Mouse (Mus musculus): Measurements from ENCODE around the gene Sema3e. TPM values are rescaled to one million over a fixed set of nuclear protein-coding genes. Genes with fewer than 3 reads are reported as not detected.

Sema3e gene
- total RNA-seq, 1 experiment, result 24.6 TPM

DNA sequence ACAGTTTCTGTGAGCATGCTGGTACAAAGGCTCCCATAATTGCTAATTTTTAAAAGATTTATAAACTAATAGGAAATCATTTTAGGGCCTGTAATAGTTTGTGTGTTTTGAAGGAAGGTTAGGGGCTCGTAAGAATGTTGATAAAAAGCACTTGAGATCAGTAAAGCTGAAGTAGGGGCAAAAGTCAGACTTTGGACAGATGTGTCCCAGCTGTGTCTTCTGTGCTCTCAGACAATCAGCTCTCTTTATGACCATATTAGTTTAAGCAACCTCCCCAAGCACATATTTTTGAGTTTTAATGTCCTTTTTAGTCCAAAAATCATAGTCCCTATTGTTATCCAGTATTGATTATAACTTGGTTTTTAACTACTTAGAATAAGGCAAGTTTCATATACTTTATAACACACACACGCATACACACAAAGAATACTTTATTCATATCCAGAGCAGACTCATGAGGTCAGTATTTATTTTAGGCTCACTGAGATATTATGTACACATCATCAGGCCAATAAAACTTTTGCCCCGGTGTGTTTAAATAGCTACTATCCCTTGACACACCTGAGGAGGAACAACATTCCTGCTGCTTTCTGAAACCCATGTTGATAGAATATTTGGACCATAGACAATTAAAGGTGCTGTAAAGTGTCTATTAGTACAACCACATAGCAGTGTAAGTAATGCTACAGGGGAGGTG lies 173.4 kb downstream of the Sema3e start:
- H3K4me1 ChIP-seq (ENCODE audit: control insufficient read depth in 2 of 2, insufficient read depth in 2 of 2, low read length in 2 of 2, poor library complexity in 1 of 2), result no peaks in the 10 kb centered on the region
- no peak for DNase-seq (ENCODE audit: low read depth, low spot score)
- H3K4me3 ChIP-seq (ENCODE audit: insufficient read depth in 1 of 2, low read depth in 1 of 2, low read length in 2 of 2, poor library complexity in 1 of 2, severe bottlenecking in 1 of 2), result no peak overlapping the region
- no peak overlapping the region for H3K9ac ChIP-seq (ENCODE audit: insufficient read depth, low read depth, low read length, poor library complexity, severe bottlenecking)
- no peaks in the 10 kb centered on the region for H3K36me3 ChIP-seq (ENCODE audit: control insufficient read depth, insufficient read depth, low read length, poor library complexity, severe bottlenecking)
- H3K9me3 ChIP-seq (ENCODE audit: control insufficient read depth, insufficient read depth, low read depth, low read length), result no peaks in the 10 kb centered on the region
- H3K27ac ChIP-seq (ENCODE audit: insufficient read depth, low read depth, low read length, poor library complexity, severe bottlenecking), result no peak overlapping the region
- in situ Hi-C loops (cut with MboI; ENCODE audit: low sequenced_read_pairs in 2 of 2, unreplicated experiment in 2 of 2), result no loop called here
- TF ChIP-seq ZC3H11A (IDR thresholded peaks at IDR 0.05; ENCODE audit: borderline replicate concordance, low read depth, low read length) (no peak), HCFC1 (IDR thresholded peaks at IDR 0.05; ENCODE audit: borderline replicate concordance, insufficient read depth, low read length) (no peak), ZNF384 (IDR thresholded peaks at IDR 0.05; ENCODE audit: low read depth, low read length) (no peak), MAFK (IDR thresholded peaks at IDR 0.05; ENCODE audit: insufficient read depth, low read depth, low read length) (no peak), CHD2 (IDR thresholded peaks at IDR 0.05; ENCODE audit: low read depth, low read length) (no peak)

DNA sequence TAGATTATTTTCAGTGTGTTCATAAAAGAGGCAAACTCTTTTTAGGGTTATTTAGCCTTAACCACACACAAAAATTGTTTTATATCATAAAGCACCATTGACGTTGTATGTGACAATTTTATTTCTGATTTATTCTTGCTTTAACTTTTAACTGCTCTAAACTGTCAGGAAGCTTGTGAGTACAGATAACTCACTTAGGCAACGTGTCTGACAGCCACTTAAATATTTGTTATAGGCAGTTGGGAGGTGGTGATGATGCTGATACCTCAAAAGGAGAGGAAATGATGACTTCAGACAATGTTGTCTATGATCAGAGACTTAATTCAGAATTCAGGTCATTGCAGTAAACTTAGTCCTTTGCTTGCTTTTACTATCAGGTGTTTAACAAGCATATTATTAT lies 181.7 kb downstream of the Sema3e start:
- Histone ChIP-seq H3K9ac (ENCODE audit: insufficient read depth, low read depth, low read length, poor library complexity, severe bottlenecking) (no peak overlapping the region), H3K4me3 (ENCODE audit: insufficient read depth in 1 of 2, low read depth in 1 of 2, low read length in 2 of 2, poor library complexity in 1 of 2, severe bottlenecking in 1 of 2) (no peak overlapping the region), H3K27ac (ENCODE audit: insufficient read depth, low read depth, low read length, poor library complexity, severe bottlenecking) (no peak overlapping the region), H3K9me3 (ENCODE audit: control insufficient read depth, insufficient read depth, low read depth, low read length) (no peaks in the 10 kb centered on the region), H3K4me1 (ENCODE audit: control insufficient read depth in 2 of 2, insufficient read depth in 2 of 2, low read length in 2 of 2, poor library complexity in 1 of 2) (no peaks in the 10 kb centered on the region), H3K36me3 (ENCODE audit: control insufficient read depth, insufficient read depth, low read length, poor library complexity, severe bottlenecking) (no peaks in the 10 kb centered on the region)
- DNase-seq (ENCODE audit: low read depth, low spot score), result no peak
- TF ChIP-seq MAFK (IDR thresholded peaks at IDR 0.05; ENCODE audit: insufficient read depth, low read depth, low read length) (no peak), CHD2 (IDR thresholded peaks at IDR 0.05; ENCODE audit: low read depth, low read length) (no peak), ZNF384 (IDR thresholded peaks at IDR 0.05; ENCODE audit: low read depth, low read length) (no peak), ZC3H11A (IDR thresholded peaks at IDR 0.05; ENCODE audit: borderline replicate concordance, low read depth, low read length) (no peak), HCFC1 (IDR thresholded peaks at IDR 0.05; ENCODE audit: borderline replicate concordance, insufficient read depth, low read length) (no peak)
- in situ Hi-C loops (cut with MboI; ENCODE audit: low sequenced_read_pairs in 2 of 2, unreplicated experiment in 2 of 2), result no loop called here

DNA sequence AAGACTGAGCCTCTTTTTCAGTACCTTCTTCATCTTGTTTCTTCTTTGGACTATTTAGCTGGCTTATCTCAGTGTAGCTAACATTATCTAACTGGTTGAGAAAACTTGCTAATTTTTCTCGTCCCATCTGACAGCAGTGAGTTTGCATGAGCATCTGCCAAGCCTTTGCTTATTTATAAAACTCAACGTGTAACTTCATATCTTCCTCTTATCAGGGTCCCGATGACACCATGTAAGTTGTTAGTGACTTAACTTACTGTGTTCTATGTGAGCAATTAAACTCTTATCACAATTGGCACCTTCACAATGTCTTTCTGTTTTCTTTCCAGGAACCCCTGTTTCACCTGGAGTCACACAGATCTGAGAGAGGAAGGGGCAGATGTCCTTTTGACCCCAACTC lies 184.9 kb downstream of the Sema3e start:
- in situ Hi-C loops (cut with MboI; ENCODE audit: low sequenced_read_pairs in 2 of 2, unreplicated experiment in 2 of 2), result no loop called here
- Histone ChIP-seq H3K9ac (ENCODE audit: insufficient read depth, low read depth, low read length, poor library complexity, severe bottlenecking) (no peak overlapping the region), H3K4me3 (ENCODE audit: insufficient read depth in 1 of 2, low read depth in 1 of 2, low read length in 2 of 2, poor library complexity in 1 of 2, severe bottlenecking in 1 of 2) (no peak overlapping the region), H3K36me3 (ENCODE audit: control insufficient read depth, insufficient read depth, low read length, poor library complexity, severe bottlenecking) (no peaks in the 10 kb centered on the region), H3K9me3 (ENCODE audit: control insufficient read depth, insufficient read depth, low read depth, low read length) (no peaks in the 10 kb centered on the region), H3K4me1 (ENCODE audit: control insufficient read depth in 2 of 2, insufficient read depth in 2 of 2, low read length in 2 of 2, poor library complexity in 1 of 2) (no peaks in the 10 kb centered on the region), H3K27ac (ENCODE audit: insufficient read depth, low read depth, low read length, poor library complexity, severe bottlenecking) (no peak overlapping the region)
- DNase-seq (ENCODE audit: low read depth, low spot score), result no peak
- TF ChIP-seq ZNF384 (IDR thresholded peaks at IDR 0.05; ENCODE audit: low read depth, low read length) (no peak), CHD2 (IDR thresholded peaks at IDR 0.05; ENCODE audit: low read depth, low read length) (no peak), MAFK (IDR thresholded peaks at IDR 0.05; ENCODE audit: insufficient read depth, low read depth, low read length) (no peak), HCFC1 (IDR thresholded peaks at IDR 0.05; ENCODE audit: borderline replicate concordance, insufficient read depth, low read length) (no peak), ZC3H11A (IDR thresholded peaks at IDR 0.05; ENCODE audit: borderline replicate concordance, low read depth, low read length) (no peak)

DNA sequence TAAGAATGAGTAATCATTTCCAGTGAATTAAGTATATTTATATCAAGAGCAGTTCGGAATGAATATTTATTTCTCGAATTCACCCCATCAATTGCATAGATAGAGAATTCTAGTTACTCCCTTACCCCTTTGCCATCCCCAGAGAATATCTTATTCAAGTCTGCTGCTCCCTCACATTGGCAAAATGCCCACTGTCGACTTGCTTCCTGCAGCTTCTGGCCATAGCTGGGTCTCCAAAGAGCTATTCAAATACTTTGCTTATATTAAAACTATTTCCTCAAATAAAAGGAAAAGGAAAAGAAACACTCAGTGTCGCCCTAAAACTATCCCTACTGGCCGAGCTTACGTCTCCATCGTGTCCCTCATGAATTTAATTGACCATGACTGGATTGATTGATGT lies 191.1 kb downstream of the Sema3e start:
- H3K9ac ChIP-seq (ENCODE audit: insufficient read depth, low read depth, low read length, poor library complexity, severe bottlenecking), result no peak overlapping the region
- in situ Hi-C loops (cut with MboI; ENCODE audit: low sequenced_read_pairs in 2 of 2, unreplicated experiment in 2 of 2), result no loop called here
- H3K4me3 ChIP-seq (ENCODE audit: insufficient read depth in 1 of 2, low read depth in 1 of 2, low read length in 2 of 2, poor library complexity in 1 of 2, severe bottlenecking in 1 of 2), result no peak overlapping the region
- no peaks in the 10 kb centered on the region for H3K4me1 ChIP-seq (ENCODE audit: control insufficient read depth in 2 of 2, insufficient read depth in 2 of 2, low read length in 2 of 2, poor library complexity in 1 of 2)
- H3K27ac ChIP-seq (ENCODE audit: insufficient read depth, low read depth, low read length, poor library complexity, severe bottlenecking), result no peak overlapping the region
- TF ChIP-seq HCFC1 (IDR thresholded peaks at IDR 0.05; ENCODE audit: borderline replicate concordance, insufficient read depth, low read length), result no peak
- TF ChIP-seq ZC3H11A (IDR thresholded peaks at IDR 0.05; ENCODE audit: borderline replicate concordance, low read depth, low read length), result no peak
- no peak for TF ChIP-seq ZNF384 (IDR thresholded peaks at IDR 0.05; ENCODE audit: low read depth, low read length)
- TF ChIP-seq MAFK (IDR thresholded peaks at IDR 0.05; ENCODE audit: insufficient read depth, low read depth, low read length), result no peak
- no peak for TF ChIP-seq CHD2 (IDR thresholded peaks at IDR 0.05; ENCODE audit: low read depth, low read length)
- H3K36me3 ChIP-seq (ENCODE audit: control insufficient read depth, insufficient read depth, low read length, poor library complexity, severe bottlenecking), result no peaks in the 10 kb centered on the region
- no peak for DNase-seq (ENCODE audit: low read depth, low spot score)
- no peaks in the 10 kb centered on the region for H3K9me3 ChIP-seq (ENCODE audit: control insufficient read depth, insufficient read depth, low read depth, low read length)
